Mouse (Mus musculus) heart, embryonic 16.5 days (tissue): ENCODE data around the gene Tmem164. TPM values are rescaled to one million over a fixed set of nuclear protein-coding genes. Genes with fewer than 3 reads are reported as not detected.

Experiments used
- ATAC-seq: fragments of 200-750 bp; cut with Nextera tagmentation; replicated peaks from 2 replicates; pipeline ENCODE4 v1.8.0; 2017; ENCODE audit warnings: moderate number of reproducible peaks; ENCODE audit not compliant: insufficient read depth, low FRiP score; ENCODE audit errors: extremely low read depth
- H3K27ac ChIP-seq: fragments of 300-500 bp; sonication (generic); 2 replicates; pipeline ENCODE4 v1.5.1; 2014; ENCODE audit warnings: mild to moderate bottlenecking, low read length, control low read depth, moderate library complexity
- H3K27me3 ChIP-seq: fragments of 300-500 bp; sonication (generic); 2 replicates; pipeline ENCODE4 v1.6.1; 2014; ENCODE audit warnings: low read length, mixed read lengths; ENCODE audit not compliant: control insufficient read depth, insufficient read depth
- H3K36me3 ChIP-seq: fragments of 300-500 bp; sonication (generic); 2 replicates; pipeline ENCODE4 v1.6.1; 2014; ENCODE audit not compliant: control insufficient read depth, insufficient read depth
- H3K4me1 ChIP-seq: fragments of 300-500 bp; sonication (generic); 2 replicates; pipeline ENCODE4 v1.6.1; 2014; ENCODE audit warnings: low read length, mixed read lengths; ENCODE audit not compliant: control insufficient read depth, insufficient read depth
- H3K4me2 ChIP-seq: fragments of 300-500 bp; sonication (generic); 2 replicates; pipeline ENCODE4 v1.6.1; 2014; ENCODE audit warnings: low read depth, mild to moderate bottlenecking, control low read depth, low read length
- H3K4me3 ChIP-seq: fragments of 300-500 bp; sonication (generic); 2 replicates; pipeline ENCODE4 v1.5.1; 2014; ENCODE audit warnings: mild to moderate bottlenecking, control low read depth, low read length
- H3K9ac ChIP-seq: fragments of 300-500 bp; sonication (generic); 2 replicates; pipeline ENCODE4 v1.6.1; 2014; ENCODE audit warnings: low read length, control low read depth
- H3K9me3 ChIP-seq: fragments of 300-500 bp; sonication (generic); replicated peaks from 2 replicates; pipeline ENCODE4 v1.6.1; 2016; ENCODE audit warnings: low read length; ENCODE audit not compliant: control insufficient read depth
- WGBS: fragments of 180-500 bp; shearing (Covaris S2); extraction: QIAGEN DNeasy Blood & Tissue Kit; methylation state at CpG from one replicate; pipeline ENCODE4 v1.1.7; 2014; 5-methylcytosine and 5-hydroxymethylcytosine counted together
- polyA plus RNA-seq: library from polyadenylated mRNA; unstranded; fragments of >200 nt; fragmentation: Nextera tagmentation; extraction: Ambion mirVana; gene quantifications from 2 replicates; pipeline ENCODE4 v1.2.1, GENCODE M21; 2015

Tmem164 gene
- polyA plus RNA-seq, 1 experiment from 2014 or later = 58.1 TPM

- no peak overlapping the region for H3K4me2 ChIP-seq
- H3K4me1 ChIP-seq = no peaks in the 10 kb centered on the region
- no peak overlapping the region for H3K9ac ChIP-seq
- H3K9me3 ChIP-seq = no peaks in the 10 kb centered on the region
- ATAC-seq = no peak
- no peak overlapping the region for H3K4me3 ChIP-seq
- H3K27me3 ChIP-seq = no peaks in the 10 kb centered on the region
- H3K36me3 ChIP-seq = no peaks in the 10 kb centered on the region
- WGBS = 75% methylated on average over 1 of the region's 1 CpGs
- no peak overlapping the region for H3K27ac ChIP-seq
Measured at GRCm38 (mm10) chrX:142671141-142671540, 10.1 kb upstream of the Tmem164 start.

GRCm38 (mm10) chrX:142672701-142673100, 8.5 kb upstream of the Tmem164 start:
- no peak overlapping the region for H3K9ac ChIP-seq
- no peaks in the 10 kb centered on the region for H3K36me3 ChIP-seq
- ATAC-seq = no peak
- H3K9me3 ChIP-seq = no peaks in the 10 kb centered on the region
- WGBS = 76% methylated on average over 1 of the region's 1 CpGs
- no peaks in the 10 kb centered on the region for H3K4me1 ChIP-seq
- H3K4me3 ChIP-seq = no peak overlapping the region
- H3K27ac ChIP-seq = no peak overlapping the region
- no peaks in the 10 kb centered on the region; the same call in 1 of the 2 replicates for H3K27me3 ChIP-seq
- H3K4me2 ChIP-seq = no peak overlapping the region

- Histone ChIP-seq H3K27me3 (no peaks in the 10 kb centered on the region; the same call in 1 of the 2 replicates), H3K4me2 (no peak overlapping the region), H3K9ac (no peak overlapping the region), H3K27ac (no peak overlapping the region), H3K9me3 (no peaks in the 10 kb centered on the region), H3K4me1 (no peaks in the 10 kb centered on the region), H3K4me3 (no peak overlapping the region), H3K36me3 (no peaks in the 10 kb centered on the region)
- 27% methylated on average over 3 of the region's 3 CpGs for WGBS
- no peak for ATAC-seq
Measured at GRCm38 (mm10) chrX:142677193-142677592, 4.0 kb upstream of the Tmem164 start.

GRCm38 (mm10) chrX:142678499-142679474, 2.4 kb upstream of the Tmem164 start:
- H3K36me3 ChIP-seq = no peaks in the 10 kb centered on the region
- no peak overlapping the region for H3K4me2 ChIP-seq
- H3K27ac ChIP-seq = no peak overlapping the region
- no peak overlapping the region for H3K9ac ChIP-seq
- H3K27me3 ChIP-seq = no peaks in the 10 kb centered on the region; the same call in 1 of the 2 replicates
- peaks cover 9% of the 10 kb centered on the region; the same call in 1 of the 2 replicates for H3K4me1 ChIP-seq
- no peak for ATAC-seq
- WGBS = 56% methylated on average over 13 of the region's 13 CpGs
- H3K9me3 ChIP-seq = no peaks in the 10 kb centered on the region
- no peak overlapping the region for H3K4me3 ChIP-seq

- WGBS = 41% methylated on average over 11 of the region's 11 CpGs
- ATAC-seq = no peak
- Histone ChIP-seq H3K9ac (peak overlapping the region; percentile 67; the same call in 1 of the 2 replicates), H3K9me3 (no peaks in the 10 kb centered on the region), H3K4me2 (peak overlapping the region; percentile 79), H3K27me3 (no peaks in the 10 kb centered on the region; the same call in 1 of the 2 replicates), H3K4me1 (peaks cover 16% of the 10 kb centered on the region), H3K27ac (peak overlapping the region; percentile 95), H3K4me3 (peak overlapping the region; percentile 67), H3K36me3 (no peaks in the 10 kb centered on the region)
Measured at GRCm38 (mm10) chrX:142679502-142680250, 1.5 kb upstream of the Tmem164 start.

GRCm38 (mm10) chrX:142680391-142681055, 683 bp upstream of the Tmem164 start:
- H3K9me3 ChIP-seq = no peaks in the 10 kb centered on the region
- H3K36me3 ChIP-seq = no peaks in the 10 kb centered on the region
- peak overlapping the region; percentile 67 for H3K4me3 ChIP-seq
- WGBS = 14% methylated on average over 18 of the region's 19 CpGs
- H3K9ac ChIP-seq = peak overlapping the region; percentile 67
- ATAC-seq = peak; percentile 15; the same call in 1 of the 2 replicates
- peak overlapping the region; percentile 95 for H3K27ac ChIP-seq
- peaks cover 20% of the 10 kb centered on the region for H3K4me1 ChIP-seq
- peak overlapping the region; percentile 79 for H3K4me2 ChIP-seq
- no peaks in the 10 kb centered on the region; the same call in 1 of the 2 replicates for H3K27me3 ChIP-seq

- H3K27ac ChIP-seq = peak overlapping the region; percentile 95
- no peaks in the 10 kb centered on the region for H3K9me3 ChIP-seq
- peak overlapping the region; percentile 68 for H3K9ac ChIP-seq
- 8% methylated on average over 5 of the region's 43 CpGs for WGBS
- no peaks in the 10 kb centered on the region; the same call in 1 of the 2 replicates for H3K27me3 ChIP-seq
- H3K4me3 ChIP-seq = peak overlapping the region; percentile 67
- peak overlapping the region; percentile 79 for H3K4me2 ChIP-seq
- peaks cover 27% of the 10 kb centered on the region for H3K4me1 ChIP-seq
- peak; percentile 82 for ATAC-seq
- H3K36me3 ChIP-seq = no peaks in the 10 kb centered on the region
Measured at GRCm38 (mm10) chrX:142681616-142682141, 473 bp downstream of the Tmem164 start.

- H3K9me3 ChIP-seq = no peaks in the 10 kb centered on the region
- H3K4me2 ChIP-seq = peak overlapping the region; percentile 79
- H3K27ac ChIP-seq = peak overlapping the region; percentile 95
- H3K27me3 ChIP-seq = no peaks in the 10 kb centered on the region; the same call in 1 of the 2 replicates
- ATAC-seq = no peak
- H3K4me3 ChIP-seq = peak overlapping the region; percentile 67
- H3K4me1 ChIP-seq = peaks cover 30% of the 10 kb centered on the region
- WGBS = 11% methylated on average over 28 of the region's 28 CpGs
- no peaks in the 10 kb centered on the region for H3K36me3 ChIP-seq
- H3K9ac ChIP-seq = peak overlapping the region; percentile 68
Measured at GRCm38 (mm10) chrX:142682176-142682820, 1.1 kb downstream of the Tmem164 start.
